Mouse (Mus musculus) kidney, adult 2 months (tissue): Measurements from ENCODE around the gene Mospd3. TPM values are rescaled to one million over a fixed set of nuclear protein-coding genes. Genes with fewer than 3 reads are reported as not detected.

Source experiments
- DNase-seq: peaks from one replicate; pipeline ENCODE4 v3.0.0; 2021
- H3K27ac ChIP-seq: fragments of 200-500 bp; 2 replicates; pipeline ENCODE4 v1.5.1; 2012; ENCODE audit warnings: low read depth, low read length, control low read depth, inconsistent platforms; ENCODE audit not compliant: insufficient read depth
- H3K27me3 ChIP-seq: fragments of 200-500 bp; replicated peaks from 2 replicates; pipeline ENCODE4 v1.6.1; 2012; ENCODE audit warnings: mild to moderate bottlenecking, moderate library complexity, low read length, inconsistent platforms; ENCODE audit not compliant: control insufficient read depth, insufficient read depth
- H3K36me3 ChIP-seq: fragments of 200-500 bp; 2 replicates; pipeline ENCODE4 v1.6.1; 2012; ENCODE audit warnings: mild to moderate bottlenecking, moderate library complexity, low read length, inconsistent platforms; ENCODE audit not compliant: control insufficient read depth, insufficient read depth
- H3K4me1 ChIP-seq: fragments of 200-500 bp; 2 replicates; pipeline ENCODE4 v1.6.1; 2011; ENCODE audit warnings: low read length; ENCODE audit not compliant: control insufficient read depth, insufficient read depth
- H3K4me3 ChIP-seq: fragments of 200-500 bp; 2 replicates; pipeline ENCODE4 v1.5.1; 2011; ENCODE audit warnings: mild to moderate bottlenecking, low read depth, low read length, control low read depth; ENCODE audit not compliant: insufficient read depth
- CTCF ChIP-seq: fragments of 200-500 bp; conservative IDR thresholded peaks from 2 replicates; pipeline ENCODE4 v1.5.1; 2011; ENCODE audit warnings: low read depth, mild to moderate bottlenecking, control low read depth, low read length, moderate library complexity, mixed read lengths; ENCODE audit not compliant: insufficient read depth, insufficient read length
- POLR2A ChIP-seq: fragments of 200-500 bp; IDR thresholded peaks from one replicate; pipeline ENCODE4 v1.6.1; 2011; ENCODE audit warnings: low read depth, low read length, control low read depth
- WGBS: fragments of 180-500 bp; shearing (Covaris S2); methylation state at CpG from one replicate; pipeline ENCODE4 v1.1.7; 2018; 5-methylcytosine and 5-hydroxymethylcytosine counted together
- polyA plus RNA-seq: library from polyadenylated mRNA; depleted of rRNA; stranded (reverse); fragments of >200 nt; gene quantifications from 2 replicates; pipeline ENCODE4 v1.2.3, GENCODE M21; 2012

Gene Mospd3
- polyA plus RNA-seq, 1 experiment, result 84.2 TPM

- WGBS, result 53% methylated on average over 29 of the region's 30 CpGs
- TF ChIP-seq CTCF (no peak), POLR2A (no peak)
- H3K27me3 ChIP-seq, result no peaks in the 10 kb centered on the region
- H3K4me1 ChIP-seq, result peaks cover 5% of the 10 kb centered on the region; the same call in 1 of the 2 replicates
- no peaks in the 10 kb centered on the region for H3K36me3 ChIP-seq
- no peak for DNase-seq
- peak overlapping the region; percentile 16; the same call in 1 of the 2 replicates for H3K27ac ChIP-seq
- peak overlapping the region; percentile 18; the same call in 1 of the 2 replicates for H3K4me3 ChIP-seq
Measured at GRCm38 (mm10) chr5:137596601-137597261, 4.1 kb downstream of the Mospd3 start.

DNA sequence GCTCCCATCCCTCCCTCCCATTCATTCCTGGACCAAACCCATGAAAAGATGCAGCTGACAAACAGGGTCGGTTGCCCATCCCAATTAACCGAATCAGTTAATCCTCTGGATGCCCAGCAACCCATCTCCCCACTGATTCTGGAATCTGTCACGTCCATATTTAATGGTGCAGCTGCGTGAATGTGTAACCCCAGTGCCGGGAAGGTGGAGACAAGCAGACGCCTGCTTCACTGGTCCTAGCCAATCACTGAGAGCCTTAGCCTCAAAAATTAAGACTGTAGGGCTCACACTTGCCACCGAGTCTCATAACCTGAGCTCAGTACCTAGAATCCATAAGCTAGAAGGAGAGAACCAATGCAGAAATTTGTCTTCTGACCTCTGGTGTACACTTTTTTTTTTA is 4.9 kb downstream of the Mospd3 start:
- no peak for DNase-seq
- Histone ChIP-seq H3K36me3 (no peaks in the 10 kb centered on the region), H3K27ac (no peak overlapping the region), H3K4me1 (peaks cover 5% of the 10 kb centered on the region; the same call in 1 of the 2 replicates), H3K4me3 (no peak overlapping the region), H3K27me3 (no peaks in the 10 kb centered on the region)
- TF ChIP-seq CTCF (no peak), POLR2A (no peak)
- 87% methylated on average over 7 of the region's 7 CpGs for WGBS

DNA sequence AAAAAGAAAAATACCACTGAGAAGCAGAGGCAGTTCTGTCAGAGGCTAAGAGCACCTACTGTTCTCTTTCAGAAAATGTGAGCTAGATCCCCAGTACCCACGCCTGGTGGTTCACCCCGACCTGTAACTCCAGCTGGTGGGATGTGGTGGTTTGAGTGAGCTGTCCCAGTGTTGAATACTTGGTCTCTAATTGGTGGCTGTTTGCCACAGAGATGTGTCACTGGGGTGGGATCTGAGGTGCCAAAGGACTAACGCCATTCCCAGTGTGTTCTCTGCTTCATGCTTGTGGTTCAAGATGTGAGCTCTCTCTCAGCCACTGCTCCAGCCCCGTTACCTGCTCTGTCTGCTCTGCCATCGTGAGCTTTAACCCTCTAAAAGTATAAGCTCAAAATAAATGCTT is 10.4 kb downstream of the Mospd3 start:
- WGBS, result 81% methylated on average over 5 of the region's 5 CpGs

GRCm38 (mm10) chr5:137584976-137585375 is 15.9 kb downstream of the Mospd3 start:
- TF ChIP-seq POLR2A, result no peak
- peak; percentile 67 for TF ChIP-seq CTCF
- Histone ChIP-seq H3K27me3 (no peaks in the 10 kb centered on the region), H3K36me3 (no peaks in the 10 kb centered on the region), H3K4me3 (no peak overlapping the region), H3K27ac (no peak overlapping the region), H3K4me1 (no peaks in the 10 kb centered on the region)
- DNase-seq, result peak; percentile 81
- 27% methylated on average over 8 of the region's 8 CpGs for WGBS

More for the DNA sequence above, 10.4 kb downstream of the Mospd3 start:
- H3K4me1 ChIP-seq, result no peaks in the 10 kb centered on the region
- no peak overlapping the region for H3K4me3 ChIP-seq
- H3K27ac ChIP-seq, result no peak overlapping the region
- TF ChIP-seq POLR2A (no peak), CTCF (no peak)
- H3K36me3 ChIP-seq, result no peaks in the 10 kb centered on the region
- H3K27me3 ChIP-seq, result no peaks in the 10 kb centered on the region
- no peak for DNase-seq

GRCm38 (mm10) chr5:137583670-137584169 is 17.1 kb downstream of the Mospd3 start:
- WGBS, result 13% methylated on average over 27 of the region's 27 CpGs
- H3K27ac ChIP-seq, result no peak overlapping the region
- no peaks in the 10 kb centered on the region for H3K27me3 ChIP-seq
- TF ChIP-seq CTCF (no peak), POLR2A (no peak)
- no peaks in the 10 kb centered on the region for H3K4me1 ChIP-seq
- no peaks in the 10 kb centered on the region for H3K36me3 ChIP-seq
- H3K4me3 ChIP-seq, result peak overlapping the region; percentile 29; the same call in 1 of the 2 replicates
- no peak for DNase-seq

DNA sequence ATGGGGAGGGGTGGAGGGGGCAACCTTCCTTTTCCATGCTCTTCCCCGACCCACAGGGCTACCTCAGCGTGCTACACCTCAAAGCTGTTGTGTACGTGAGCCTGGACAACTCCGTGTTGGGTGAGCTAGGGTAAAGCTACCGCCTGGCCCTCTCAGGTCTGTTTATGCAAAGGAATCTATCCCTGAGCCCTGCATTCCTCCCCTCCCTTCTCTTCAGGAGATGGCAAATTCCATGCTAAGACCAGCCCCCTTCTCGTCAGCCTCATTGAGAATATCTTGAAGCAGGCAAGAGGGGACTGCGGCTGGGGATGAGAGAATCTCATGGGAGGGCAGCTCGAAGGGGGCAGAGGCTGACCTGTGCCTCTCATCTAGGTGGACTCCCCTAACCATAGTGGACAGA is 18.2 kb downstream of the Mospd3 start:
- DNase-seq, result no peak
- TF ChIP-seq POLR2A (no peak), CTCF (no peak)
- 48% methylated on average over 8 of the region's 8 CpGs for WGBS
- Histone ChIP-seq H3K4me1 (no peaks in the 10 kb centered on the region), H3K4me3 (no peak overlapping the region), H3K27ac (no peak overlapping the region), H3K36me3 (no peaks in the 10 kb centered on the region), H3K27me3 (no peaks in the 10 kb centered on the region)

GRCm38 (mm10) chr5:137580246-137580645 is 20.6 kb downstream of the Mospd3 start:
- H3K27ac ChIP-seq, result no peak overlapping the region

More at GRCm38 (mm10) chr5:137580246-137580645, 20.6 kb downstream of the Mospd3 start:
- H3K27me3 ChIP-seq, result no peaks in the 10 kb centered on the region
- H3K4me1 ChIP-seq, result no peaks in the 10 kb centered on the region
- H3K4me3 ChIP-seq, result no peak overlapping the region
- TF ChIP-seq POLR2A (no peak), CTCF (no peak)
- no peak for DNase-seq
- 76% methylated on average over 6 of the region's 6 CpGs for WGBS
- H3K36me3 ChIP-seq, result no peaks in the 10 kb centered on the region
